In genomic region chr8:73244186-73244585, GRCm38 (mm10) we compare ENCODE assay signal across 25 mouse cellular contexts.
DNase-seq lines count a peak whose midpoint lies in the region; TF ChIP-seq lines count a peak whose summit lies in the region.
"Had no signal": no experiment of that assay in that cellular context is flagged by ENCODE, and none has a peak within 500 bp of the region (broad histone marks: within the 10 kb centered on the region; RNA-seq: fewer than 3 reads in every experiment).

No protein-coding gene starts in this region.

- H3ac ChIP-seq in C2C12 (ENCODE audit: control insufficient read depth, insufficient read length, low read depth): no peak overlapping the region

- H3K36me3 ChIP-seq in C2C12 (ENCODE audit: control insufficient read depth, insufficient read depth): no peaks in the 10 kb centered on the region
- H3K36me3 ChIP-seq: embryonic facial prominence, embryonic 13.5 days; heart, embryonic 13.5 days had no signal

- no peaks in the 10 kb centered on the region for H3K27me3 ChIP-seq in C2C12 (ENCODE audit: control insufficient read depth, insufficient read depth, insufficient read length)
- H3K27me3 ChIP-seq: embryonic facial prominence, embryonic 13.5 days; forebrain, embryonic 13.5 days; heart, embryonic 13.5 days had no signal

- no peak for TF ChIP-seq CTCF in C2C12 (IDR thresholded peaks at IDR 0.05; ENCODE audit: control insufficient read depth, insufficient read depth, insufficient read length)

- no peak overlapping the region for H3K4me3 ChIP-seq in C2C12 (ENCODE audit: insufficient read depth, poor library complexity, severe bottlenecking)
- H3K4me3 ChIP-seq: embryonic facial prominence, embryonic 10.5 days; embryonic facial prominence, embryonic 13.5 days; erythroblast, embryonic 14.5 days; forebrain, embryonic 10.5 days; forebrain, embryonic 13.5 days; heart, adult 2 months; heart, embryonic 10.5 days; heart, embryonic 13.5 days had no signal

- peak; percentile 28 for DNase-seq in adrenal gland, postnatal 10 days
- no peak for DNase-seq in adrenal gland, adult 8-10 months
- peak; percentile 14 for DNase-seq in adrenal gland, postnatal 25 days
- no peak for DNase-seq in yolk sac, embryonic 10.5 days (ENCODE audit: low spot score)
- no peak for DNase-seq in heart, adult 18-20 months
- DNase-seq: B cell, adult 2 months; cerebellum, adult 11 months; cerebellum, adult 2 months; cerebellum, adult 9-11 months; cerebellum, postnatal 25 days; embryo, embryonic 11 days; gastrocnemius, postnatal 25 days; heart, adult 2 months; heart, postnatal 14 days; heart, postnatal 4 days; kidney, adult 18-20 months; kidney, adult 9 months had no signal

- peaks cover 5% of the 10 kb centered on the region for H3K79me3 ChIP-seq in C2C12 (ENCODE audit: low read depth)

- no peaks in the 10 kb centered on the region for H3K79me2 ChIP-seq in C2C12 (ENCODE audit: control insufficient read depth, insufficient read depth)

TF ChIP-seq in C2C12, 6 proteins besides CTCF, POLR2A, EP300 and RAD21:
- TF ChIP-seq FOSL1 (IDR thresholded peaks at IDR 0.05; ENCODE audit: insufficient read depth, low read length, poor library complexity, severe bottlenecking) (no peak), MYOD1 (IDR thresholded peaks at IDR 0.05; ENCODE audit: control insufficient read depth, insufficient read length, low read depth) (no peak), CEBPB (IDR thresholded peaks at IDR 0.05; ENCODE audit: low read depth) (peak; percentile 34), USF1 (IDR thresholded peaks at IDR 0.05; ENCODE audit: low read depth) (no peak), MYOG (IDR thresholded peaks at IDR 0.05; ENCODE audit: control insufficient read depth, extremely low read depth, insufficient read length) (no peak)

Comparison
In these comparisons a context has a peak if more than half of its experiments do, and no peak if none do; other contexts are left out.
1. DNase-seq: peak in adrenal gland, postnatal 10 days (single experiment) and adrenal gland, postnatal 25 days (single experiment); none in adrenal gland, adult 8-10 months (single experiment), yolk sac, embryonic 10.5 days (single experiment) and heart, adult 18-20 months (0 of 2).